Comparison of ENCODE assay signal across 21 mouse cellular contexts in the genomic region with DNA sequence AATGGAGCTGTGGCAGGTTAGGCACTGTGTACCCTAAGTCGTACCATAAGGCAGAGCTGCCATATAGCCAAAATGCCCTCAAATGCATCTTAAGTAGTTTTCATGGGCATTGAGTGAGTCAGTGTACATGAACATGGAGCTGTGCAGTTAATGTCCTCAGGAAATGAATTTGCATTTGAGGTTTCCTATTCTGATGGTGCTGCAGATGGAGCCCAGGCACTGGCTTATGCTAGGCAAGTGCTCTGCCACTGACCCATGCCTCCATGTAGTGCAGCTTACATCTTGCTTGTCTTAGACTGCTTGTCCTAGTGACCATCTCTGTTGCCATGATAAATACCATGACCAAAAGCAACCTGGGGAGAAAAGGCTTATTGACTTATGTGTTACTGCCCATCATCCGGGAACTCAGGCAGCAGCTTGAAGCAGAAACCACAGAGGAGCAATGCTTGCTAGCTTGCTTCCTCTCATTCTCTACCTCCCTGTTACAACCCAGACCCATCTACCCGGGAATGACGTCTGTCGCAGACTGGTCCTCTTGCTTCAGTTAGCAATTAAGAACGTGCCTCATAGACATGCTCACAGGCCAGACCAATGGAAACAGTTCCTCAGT.
DNase-seq lines count a peak whose midpoint lies in the region; ATAC-seq and TF ChIP-seq lines count a peak whose summit lies in the region.
"Had no signal": no experiment of that assay in that cellular context is flagged by ENCODE, and none has a peak within 500 bp of the region (broad histone marks: within the 10 kb centered on the region; RNA-seq: fewer than 3 reads in every experiment).

No protein-coding gene starts in this region.

- TF ChIP-seq CTCF in liver, postnatal 0 days (IDR thresholded peaks at IDR 0.05; ENCODE audit: low read depth): no peak

- H3K4me2 ChIP-seq in liver, embryonic 12.5 days: no peak overlapping the region
- H3K4me2 ChIP-seq in liver, postnatal 0 days (ENCODE audit: low read depth, low read length): no peak overlapping the region
- H3K4me2 ChIP-seq: embryonic facial prominence, embryonic 12.5 days; hindbrain, embryonic 13.5 days; limb, embryonic 15.5 days; lung, embryonic 14.5 days; neural tube, embryonic 12.5 days had no signal

- no peaks in the 10 kb centered on the region for H3K9me3 ChIP-seq in liver, embryonic 12.5 days (replicated peaks)
- no peaks in the 10 kb centered on the region for H3K9me3 ChIP-seq in liver, postnatal 0 days (ENCODE audit: low read length)
- H3K9me3 ChIP-seq: embryonic facial prominence, embryonic 12.5 days; hindbrain, embryonic 13.5 days; limb, embryonic 15.5 days; neural tube, embryonic 12.5 days had no signal

- no peaks in the 10 kb centered on the region for H3K27me3 ChIP-seq in liver, embryonic 12.5 days (replicated peaks)
- no peaks in the 10 kb centered on the region for H3K27me3 ChIP-seq in liver, postnatal 0 days (ENCODE audit: insufficient read depth, low read length)
- H3K27me3 ChIP-seq: embryonic facial prominence, embryonic 12.5 days; hindbrain, embryonic 13.5 days; limb, embryonic 15.5 days; neural tube, embryonic 12.5 days had no signal

- H3K36me3 ChIP-seq in liver, embryonic 12.5 days: no peaks in the 10 kb centered on the region
- H3K36me3 ChIP-seq in liver, postnatal 0 days (replicated peaks; ENCODE audit: insufficient read depth, low read length): no peaks in the 10 kb centered on the region
- H3K36me3 ChIP-seq: embryonic facial prominence, embryonic 12.5 days; hindbrain, embryonic 13.5 days; limb, embryonic 15.5 days; neural tube, embryonic 12.5 days had no signal

- ATAC-seq in liver, embryonic 12.5 days: 0 out of 2 replicates have a peak, but pooled peaks have one; percentile 30
- no peak for ATAC-seq in liver, postnatal 0 days
- peak; percentile 49; the same call in 1 of the 2 replicates for ATAC-seq in erythroblast, adult 5-6 weeks (replicated peaks; ENCODE audit: low FRiP score, poor library complexity, severe bottlenecking)
- peak; percentile 78 for ATAC-seq in megakaryocyte progenitor cell, adult 5-6 weeks (replicated peaks; ENCODE audit: poor library complexity)
- ATAC-seq: midbrain, embryonic 16.5 days had no signal

- WGBS in liver, embryonic 12.5 days (ENCODE audit: insufficient replicate concordance): 37% methylated on average over 6 of the region's 6 CpGs
- 52% methylated on average over 6 of the region's 6 CpGs for WGBS in liver, postnatal 0 days (ENCODE audit: insufficient replicate concordance)

- no peak overlapping the region for H3K4me3 ChIP-seq in liver, embryonic 12.5 days
- no peak overlapping the region for H3K4me3 ChIP-seq in liver, postnatal 0 days (ENCODE audit: low read depth, low read length)
- H3K4me3 ChIP-seq: embryonic facial prominence, embryonic 12.5 days; hindbrain, embryonic 13.5 days; limb, embryonic 15.5 days; neural tube, embryonic 12.5 days had no signal

- H3K4me1 ChIP-seq in liver, embryonic 12.5 days: no peaks in the 10 kb centered on the region
- H3K4me1 ChIP-seq in liver, postnatal 0 days (ENCODE audit: insufficient read depth): 0 out of 2 replicates have a peak, but pooled peaks cover 2% of the 10 kb centered on the region
- H3K4me1 ChIP-seq: embryonic facial prominence, embryonic 12.5 days; hindbrain, embryonic 13.5 days; neural tube, embryonic 12.5 days had no signal

- no peak for DNase-seq in liver, postnatal 0 days
- peak; percentile 22 for DNase-seq in CD4-positive, CD25-positive, alpha-beta regulatory T cell, adult 2 months (ENCODE audit: low read depth, low spot score)
- no peak for DNase-seq in layer of hippocampus, adult 9-10 months (ENCODE audit: low spot score)
- DNase-seq in cerebellum, postnatal 25 days: no peak
- no peak for DNase-seq in right cerebral cortex, adult 2 months (ENCODE audit: low spot score in 2 of 2)
- DNase-seq: cerebellum, adult 11-12 months; gastrocnemius, postnatal 14 days; heart, postnatal 10 days; kidney, adult 11 months; lung, embryonic 14.5 days; right cerebral cortex, postnatal 25 days; thymus, adult 18-20 months had no signal

- no peak overlapping the region for H3K27ac ChIP-seq in liver, embryonic 12.5 days
- H3K27ac ChIP-seq in liver, postnatal 0 days (ENCODE audit: low read depth): no peak overlapping the region
- H3K27ac ChIP-seq: embryonic facial prominence, embryonic 12.5 days; hindbrain, embryonic 13.5 days; kidney, postnatal 0 days; limb, embryonic 15.5 days; neural tube, embryonic 12.5 days had no signal

- H3K9ac ChIP-seq in liver, embryonic 12.5 days: no peak overlapping the region
- no peak overlapping the region for H3K9ac ChIP-seq in liver, postnatal 0 days (replicated peaks)
- H3K9ac ChIP-seq: embryonic facial prominence, embryonic 12.5 days; hindbrain, embryonic 13.5 days; limb, embryonic 15.5 days; lung, embryonic 14.5 days; neural tube, embryonic 12.5 days had no signal

- TF ChIP-seq EP300 in liver, postnatal 0 days (IDR thresholded peaks at IDR 0.05; ENCODE audit: low read depth): no peak
